Mouse (Mus musculus) thymus, postnatal 0 days (tissue): ENCODE data around the gene Ecsit. TPM values are rescaled to one million over a fixed set of nuclear protein-coding genes. Genes with fewer than 3 reads are reported as not detected.
A peak's percentile ranks its signal among the peaks of the same experiment; 100 is the strongest.

Experiments
- DNase-seq: peaks from one replicate; pipeline ENCODE4 v3.0.0-alpha.2; 2015; ENCODE audit warnings: low spot score
- polyA plus RNA-seq: library from polyadenylated mRNA; unstranded; fragments of >200 nt; fragmentation: Nextera tagmentation; extraction: Ambion mirVana; gene quantifications from 2 replicates; pipeline ENCODE4 v1.2.1, GENCODE M21; 2015

Gene Ecsit
- 44.7 and 44.8 TPM in 2 replicates for polyA plus RNA-seq

DNA sequence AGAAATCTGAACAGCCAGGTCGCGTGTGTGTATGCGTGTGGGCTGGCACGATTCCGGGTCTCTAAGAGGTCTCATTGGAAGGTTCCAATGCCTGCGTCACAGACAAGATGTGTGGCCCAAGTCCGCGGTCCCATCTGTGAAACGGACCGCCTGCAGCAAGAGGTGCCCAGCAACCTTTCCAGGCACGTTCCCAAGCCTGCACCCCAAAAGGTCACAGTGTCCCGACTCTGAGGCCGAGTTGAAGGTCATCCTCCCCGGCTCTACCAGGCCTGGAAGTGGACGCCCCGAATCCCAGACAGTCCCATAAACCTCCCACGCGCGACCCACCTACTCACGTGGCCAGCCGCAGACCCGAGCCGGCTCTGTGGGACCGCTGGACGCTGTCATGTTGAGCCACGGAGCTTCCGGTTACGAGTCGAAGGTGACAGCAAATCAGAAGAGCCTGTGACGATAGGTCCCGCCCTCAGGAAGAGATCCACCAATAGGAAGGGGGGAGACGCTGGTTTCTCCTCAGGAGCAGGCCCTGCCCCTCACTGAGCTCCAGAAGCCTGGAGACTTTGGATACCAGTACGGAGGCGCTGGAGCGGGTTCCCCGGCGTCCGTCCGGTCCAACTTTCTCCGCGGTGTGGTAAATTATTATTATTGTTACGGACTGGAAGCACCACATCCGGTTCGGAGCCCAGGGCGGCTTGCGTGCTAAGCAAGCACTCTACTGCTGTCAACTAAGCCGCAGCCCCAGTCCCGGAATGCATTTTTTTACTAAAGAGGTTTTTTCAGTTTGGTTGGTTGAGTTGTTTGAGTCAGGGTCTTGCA lies at the start of gene Ecsit:
TSS of gene Ecsit (minus strand) at position 417 of the 813 bp plus-strand sequence.
- DNase-seq = peak; percentile 93

DNA sequence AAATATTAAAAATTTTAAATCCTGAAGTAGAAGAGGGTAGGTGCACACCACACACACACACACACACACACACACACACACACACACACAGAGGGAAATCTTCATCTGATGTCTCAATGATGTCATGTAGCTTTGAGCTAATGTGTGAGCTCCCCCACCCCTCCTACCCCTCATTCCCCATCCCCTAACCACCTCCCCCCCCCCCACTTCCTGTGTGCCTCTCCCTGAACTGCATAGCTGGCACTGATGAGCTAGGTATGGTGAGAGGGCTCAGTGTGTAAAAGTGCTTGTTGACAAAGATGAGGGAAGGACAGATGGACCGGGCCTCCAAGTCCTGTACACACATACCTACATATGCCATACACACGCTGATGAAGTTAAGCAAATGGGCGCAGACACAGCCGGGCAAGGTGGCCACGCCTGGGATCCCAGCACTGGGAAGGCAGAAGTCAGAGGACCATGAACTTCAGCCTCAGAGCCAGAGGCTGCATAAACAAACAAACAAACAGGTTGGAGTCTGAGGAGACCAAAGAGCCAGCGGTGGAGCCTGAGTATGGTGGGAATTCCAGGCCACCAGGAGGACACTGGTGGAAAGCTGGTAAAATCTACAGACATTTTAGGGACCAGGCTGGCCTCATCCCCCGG lies 49.1 kb upstream of the Ecsit start:
- DNase-seq = peak; percentile 72

DNA sequence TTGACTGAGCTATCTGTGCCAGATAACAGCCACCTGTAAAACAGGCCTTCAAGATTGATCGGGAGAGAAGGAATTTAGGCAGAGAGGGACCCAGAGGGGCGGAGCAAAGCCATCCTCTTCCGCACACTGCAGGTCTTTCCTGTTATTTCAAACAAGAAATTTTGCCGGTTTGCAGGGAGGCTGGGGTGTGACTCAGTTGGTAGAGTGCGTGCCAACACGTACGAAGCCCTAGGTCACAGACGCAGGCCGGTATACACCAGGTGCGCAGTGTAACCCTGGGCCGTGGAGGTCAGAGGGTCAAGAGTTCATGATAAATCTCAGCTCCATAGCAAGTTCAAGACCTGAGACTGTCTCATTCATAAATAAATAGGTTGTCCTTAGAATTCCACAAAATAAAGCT lies 47.0 kb upstream of the Ecsit start:
- no peak for DNase-seq

DNA sequence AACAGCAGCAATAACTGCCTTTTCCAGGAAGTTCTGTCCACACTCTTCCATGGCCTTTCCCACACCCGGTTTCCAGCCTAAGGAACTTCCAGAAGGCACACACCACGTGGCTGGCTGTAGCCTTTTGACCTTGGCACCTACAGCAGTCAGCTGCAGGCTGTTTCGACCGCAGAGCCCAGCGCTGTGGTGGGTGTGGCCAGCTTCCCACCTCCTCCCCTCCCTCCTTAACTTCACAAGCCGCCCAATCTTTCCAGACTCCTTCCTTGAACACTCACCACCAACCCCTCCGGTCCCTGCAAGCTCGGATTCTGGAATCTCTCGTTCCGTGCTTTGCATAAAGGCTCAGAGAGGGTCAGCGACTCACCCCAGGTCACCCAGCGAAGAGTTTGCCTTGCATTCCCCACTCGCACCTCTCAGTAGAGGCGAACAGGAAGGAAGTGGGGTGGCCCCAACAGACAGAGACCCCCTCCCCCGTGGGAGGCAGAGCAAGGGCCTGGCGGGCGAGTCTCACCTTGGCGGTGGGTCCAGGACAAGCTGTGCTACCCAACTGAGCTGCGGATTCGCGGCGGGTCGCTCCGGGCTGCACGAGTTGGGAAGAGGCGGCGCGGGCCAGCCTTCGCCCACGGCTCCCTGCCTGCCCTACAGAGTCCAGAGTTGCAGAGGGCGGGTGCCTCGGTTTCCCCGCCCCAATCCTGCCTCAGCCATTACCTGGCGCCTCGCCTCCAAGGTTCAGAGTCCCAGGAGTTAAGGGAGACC lies 46.2 kb upstream of the Ecsit start:
- DNase-seq = peak; percentile 75

- no peak for DNase-seq
Observed at GRCm38 (mm10) chr9:22125246-22126027, 40.2 kb upstream of the Ecsit start.

DNA sequence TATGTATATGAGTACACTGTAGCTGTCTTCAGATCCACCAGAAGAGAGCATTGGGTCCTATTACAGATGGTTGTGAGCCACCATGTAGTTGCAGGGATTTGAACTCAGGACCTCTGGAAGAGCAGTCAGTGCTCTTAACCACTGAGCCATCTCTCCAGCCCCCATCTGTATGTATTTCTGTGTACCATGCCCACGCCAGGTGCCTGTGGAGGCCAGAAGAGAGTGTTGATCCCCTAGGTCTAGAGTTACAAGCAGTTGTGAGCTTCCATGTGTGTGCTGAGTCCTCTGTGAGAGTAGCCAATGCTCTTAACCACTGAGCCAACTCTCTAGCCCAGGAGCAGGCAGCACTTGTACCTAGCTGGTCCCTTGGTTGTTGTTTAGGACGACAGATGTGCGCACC lies 38.9 kb upstream of the Ecsit start:
- DNase-seq = no peak

- no peak for DNase-seq
Observed at GRCm38 (mm10) chr9:22123069-22123609, 37.9 kb upstream of the Ecsit start.

DNA sequence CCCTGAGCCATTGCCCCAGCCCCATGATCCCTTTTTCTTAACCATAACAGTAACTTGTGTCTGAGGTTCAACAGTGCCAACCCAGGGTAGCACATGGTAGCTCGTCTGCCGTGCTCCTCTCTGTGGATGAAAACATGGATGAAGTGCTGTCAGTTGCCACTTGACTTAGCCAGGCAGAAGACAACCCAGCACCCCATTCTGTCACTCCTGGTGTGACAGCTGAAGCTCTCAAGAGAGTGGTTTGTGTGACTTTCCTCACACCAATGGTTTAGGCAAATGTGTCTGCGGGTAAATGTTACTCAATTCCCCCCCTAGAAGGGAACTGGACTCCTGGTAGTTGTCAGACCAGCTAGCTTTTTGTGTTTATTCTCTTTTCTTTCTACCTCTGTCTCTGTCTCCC lies 36.8 kb upstream of the Ecsit start:
- no peak for DNase-seq

DNA sequence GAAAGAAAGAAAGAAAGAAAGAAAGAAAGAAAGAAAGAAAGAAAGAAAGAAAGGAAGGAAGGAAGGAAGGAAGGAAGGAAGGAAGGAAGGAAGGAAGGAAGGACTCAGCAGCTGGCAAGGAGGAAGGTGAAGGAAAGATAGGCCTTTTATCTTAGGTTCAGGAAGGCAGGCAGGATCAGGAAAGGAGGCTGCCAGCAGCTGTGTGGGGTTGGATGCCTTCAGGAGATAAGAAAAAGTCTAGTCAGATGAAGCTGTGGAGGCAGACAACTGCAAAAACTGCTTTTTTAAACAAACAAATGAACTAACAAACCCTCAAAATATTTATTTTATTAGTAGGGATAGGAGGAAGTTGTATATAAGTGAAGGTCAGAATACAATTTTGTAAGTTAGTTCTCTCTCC lies 36.3 kb upstream of the Ecsit start:
- no peak for DNase-seq

GRCm38 (mm10) chr9:22119543-22119942 lies 34.3 kb upstream of the Ecsit start:
- no peak for DNase-seq

- peak; percentile 89 for DNase-seq
Observed at GRCm38 (mm10) chr9:22117754-22118456, 32.7 kb upstream of the Ecsit start.

DNA sequence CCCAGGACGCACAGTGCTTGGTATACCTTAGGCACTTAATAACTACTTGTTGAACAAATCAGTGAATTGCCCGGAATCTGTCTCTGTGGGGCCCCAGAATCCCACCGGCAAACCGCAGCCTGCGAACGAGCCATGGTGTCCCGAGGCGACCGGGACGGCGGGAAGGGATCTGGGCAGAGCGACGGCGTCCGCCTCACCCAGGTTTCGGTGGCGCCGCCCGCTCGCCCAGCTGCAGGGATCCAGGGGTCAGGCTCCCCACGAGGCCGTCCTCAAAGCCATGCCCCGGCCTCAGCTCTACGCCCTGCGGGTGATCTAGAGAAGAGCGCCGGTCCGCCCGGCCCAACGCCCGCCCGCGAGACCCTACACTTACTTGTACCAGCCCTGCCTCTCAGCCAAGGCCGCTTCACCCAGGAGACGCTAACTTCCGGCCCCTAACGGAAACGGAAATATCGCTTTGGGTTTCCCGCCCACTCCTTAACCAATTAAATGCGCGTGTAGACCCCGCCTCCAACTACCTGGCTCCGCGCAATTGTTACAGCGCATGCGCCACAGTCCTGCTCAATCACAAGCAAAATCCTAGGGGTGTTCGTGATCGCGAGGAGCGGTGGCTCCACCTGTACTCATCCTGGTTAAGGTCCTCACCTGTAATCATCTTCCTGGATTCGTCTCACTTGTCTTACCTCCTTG lies 31.6 kb upstream of the Ecsit start, which contains the start of gene Elof1:
TSS of gene Elof1 (minus strand) at position 433 of the 687 bp plus-strand sequence.
- peak; percentile 98 for DNase-seq

DNA sequence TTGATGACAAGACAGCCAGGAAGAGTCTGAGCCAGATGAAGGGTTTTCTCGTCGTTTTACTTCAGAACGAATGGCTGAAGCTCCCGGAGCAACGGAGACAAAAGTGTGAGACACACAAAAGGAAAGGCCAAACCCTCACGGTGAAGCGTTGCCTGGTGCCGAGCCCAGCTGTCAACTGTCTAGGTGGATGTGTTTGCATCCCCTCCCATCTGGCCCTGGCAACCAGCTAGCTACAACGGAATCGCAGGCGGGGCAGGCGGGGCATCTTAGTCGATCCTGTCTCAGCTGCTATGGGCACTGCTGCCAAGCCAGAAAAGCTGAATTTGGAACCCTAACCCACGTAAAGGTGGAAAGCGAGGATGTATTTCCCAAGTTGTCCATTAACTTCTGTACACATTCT lies 30.8 kb upstream of the Ecsit start:
- peak; percentile 43 for DNase-seq

- DNase-seq = no peak
Observed at GRCm38 (mm10) chr9:22115635-22116034, 30.4 kb upstream of the Ecsit start.

DNA sequence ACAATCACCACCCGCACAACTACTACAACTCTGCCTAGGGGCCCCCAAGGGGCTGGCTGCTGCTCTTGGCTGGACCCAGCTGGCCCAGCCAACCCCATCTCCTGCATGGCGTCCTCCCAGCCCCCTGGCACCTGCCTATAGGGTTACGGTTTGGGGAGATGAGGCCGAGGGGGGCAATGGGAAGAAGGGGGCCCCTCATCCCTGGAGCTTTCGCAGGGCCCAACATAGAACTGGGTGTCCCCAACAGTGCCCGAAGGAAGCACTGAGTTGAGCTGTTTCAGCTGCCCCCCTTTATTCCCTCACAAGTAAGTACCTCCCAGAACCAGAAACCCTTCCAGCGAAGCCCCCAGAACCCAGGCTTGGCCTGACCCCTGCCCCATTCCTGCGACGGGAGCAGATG lies 23.0 kb upstream of the Ecsit start:
- no peak for DNase-seq

DNA sequence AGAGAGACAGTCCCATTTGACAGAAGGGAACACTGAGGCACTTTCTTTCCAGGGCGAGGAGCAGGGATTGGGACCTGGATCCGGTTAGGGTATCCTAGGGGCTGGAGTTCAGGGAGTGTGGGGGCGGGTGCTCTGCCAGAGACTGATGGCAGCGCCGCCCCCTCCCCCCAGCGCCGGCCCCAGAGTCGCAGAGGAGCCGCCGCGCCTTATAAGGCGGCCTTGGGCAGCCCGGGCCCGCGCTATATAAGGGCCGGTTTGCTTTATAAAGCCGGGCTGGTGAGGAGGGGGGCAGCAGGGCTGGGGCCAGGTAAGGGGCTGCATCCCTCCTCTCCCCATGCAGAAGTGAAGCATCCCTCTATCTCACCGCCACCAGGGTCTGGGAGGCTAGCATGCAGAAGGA lies 14.7 kb upstream of the Ecsit start:
- no peak for DNase-seq

DNA sequence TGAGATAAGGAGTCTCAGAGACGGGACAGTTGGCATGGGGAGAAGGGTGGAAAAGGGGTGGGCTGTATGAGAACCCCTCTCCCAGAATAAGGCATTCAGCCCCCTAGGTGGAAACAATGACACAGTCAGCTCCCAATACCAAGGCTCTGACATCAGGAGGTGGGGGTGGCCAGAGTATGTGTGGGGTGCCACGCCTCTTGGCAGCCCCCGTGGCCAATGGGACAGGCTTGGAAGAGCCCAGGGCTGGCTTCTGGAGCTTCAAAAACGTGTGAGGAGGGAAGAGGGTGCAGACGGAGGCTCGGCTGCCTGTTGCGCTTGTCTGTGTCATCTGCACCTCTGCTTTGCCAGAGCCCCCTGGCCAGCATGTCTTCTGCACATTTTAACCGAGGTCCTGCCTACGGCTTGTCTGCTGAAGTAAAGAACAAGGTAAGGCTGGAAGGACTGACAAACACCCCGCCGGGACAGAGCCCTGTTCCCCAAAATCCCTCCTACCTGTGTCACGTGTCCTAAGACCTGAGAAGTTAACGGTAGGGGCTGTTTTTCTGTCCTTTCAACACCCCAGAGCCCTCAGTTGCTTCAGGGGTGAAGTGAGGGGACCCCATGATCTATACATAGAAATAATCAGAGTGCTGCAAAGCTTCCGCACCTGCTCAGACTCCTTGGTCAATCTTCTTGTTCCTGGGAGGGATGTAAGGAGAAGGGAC lies 13.9 kb upstream of the Ecsit start, which contains the start of gene Cnn1:
TSS of gene Cnn1 (plus strand) at position 224 of the 704 bp plus-strand sequence.
- DNase-seq = no peak

- peak; percentile 74 for DNase-seq
Observed at GRCm38 (mm10) chr9:22095854-22096307, 10.6 kb upstream of the Ecsit start.

- DNase-seq = no peak
Observed at GRCm38 (mm10) chr9:22092746-22093145, 7.5 kb upstream of the Ecsit start.
